Mouse (Mus musculus) Muller cell, postnatal 12 days (primary cell): ENCODE measurements at regions not wholly inside any gene's neighbourhood (a gene's known extent, or its start where the extent isn't known, plus 50 kb on each side); places are given as distances from the start of the nearest gene placed in this dataset.
A peak's percentile ranks its signal among the peaks of the same experiment; 100 is the strongest.

Experiments used
- DNase-seq: peaks from one replicate; pipeline ENCODE4 v3.0.0-alpha.2; 2015; ENCODE audit errors: inconsistent ontology term

- peak; percentile 21 for DNase-seq
Measured at GRCm38 (mm10) chr10:46826639-46827038, 1249.0 kb downstream of the Hace1 start.

- no peak for DNase-seq
Measured at GRCm38 (mm10) chr10:46827109-46827812, 1249.6 kb downstream of the Hace1 start.

GRCm38 (mm10) chr10:46828164-46828563 lies 1250.5 kb downstream of the Hace1 start:
- DNase-seq = no peak

GRCm38 (mm10) chr10:46845578-46846314 lies 1268.1 kb downstream of the Hace1 start:
- DNase-seq = no peak
